Mouse (Mus musculus): ENCODE data around the gene Ano3.
"Not testable (repeated sequence)": the region's sequence is repeated elsewhere in the genome, so short reads cannot be mapped to it uniquely, and the experiment has no call there.

Gene Ano3

GRCm38 (mm10) chr2:110950823-110951222 is at the start of gene Ano3:
Ano3 (minus strand) TSS chr2:110950923.
- not testable (repeated sequence) for DNase-seq (ENCODE audit: low spot score in 2 of 2)

DNA sequence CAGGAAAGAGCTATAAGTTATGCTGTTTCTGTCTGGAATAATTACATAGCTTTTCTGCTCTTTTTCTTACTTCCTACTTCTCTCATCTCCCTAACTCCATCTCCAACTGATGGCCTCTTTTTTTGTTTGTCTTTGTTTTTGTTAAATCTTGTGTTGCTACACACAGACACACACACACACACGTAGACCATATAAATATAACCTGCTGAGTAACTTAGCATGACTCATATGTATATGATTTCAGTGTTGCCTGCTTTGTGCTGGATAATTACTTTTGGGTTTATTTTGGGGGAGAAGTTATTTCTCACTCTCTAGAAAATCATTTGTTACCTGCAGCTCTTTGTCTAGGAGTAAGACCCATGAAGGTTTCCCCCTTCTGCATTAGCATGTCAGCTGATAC is 39.3 kb upstream of the Ano3 start:
- DNase-seq (ENCODE audit: low spot score in 2 of 2): no peak

GRCm38 (mm10) chr2:110989539-110989938 is 38.8 kb upstream of the Ano3 start:
- no peak for DNase-seq (ENCODE audit: low spot score in 2 of 2)

GRCm38 (mm10) chr2:110985853-110986271 is 35.1 kb upstream of the Ano3 start:
- no peak for DNase-seq (ENCODE audit: low spot score in 2 of 2)

- no peak for DNase-seq (ENCODE audit: low spot score in 2 of 2)
Measured at GRCm38 (mm10) chr2:110981733-110982132, 31.0 kb upstream of the Ano3 start.

- no peak for DNase-seq (ENCODE audit: low spot score in 2 of 2)
Measured at GRCm38 (mm10) chr2:110979610-110980009, 28.9 kb upstream of the Ano3 start.

GRCm38 (mm10) chr2:110976871-110977270 is 26.1 kb upstream of the Ano3 start:
- no peak for DNase-seq (ENCODE audit: low spot score in 2 of 2)

DNA sequence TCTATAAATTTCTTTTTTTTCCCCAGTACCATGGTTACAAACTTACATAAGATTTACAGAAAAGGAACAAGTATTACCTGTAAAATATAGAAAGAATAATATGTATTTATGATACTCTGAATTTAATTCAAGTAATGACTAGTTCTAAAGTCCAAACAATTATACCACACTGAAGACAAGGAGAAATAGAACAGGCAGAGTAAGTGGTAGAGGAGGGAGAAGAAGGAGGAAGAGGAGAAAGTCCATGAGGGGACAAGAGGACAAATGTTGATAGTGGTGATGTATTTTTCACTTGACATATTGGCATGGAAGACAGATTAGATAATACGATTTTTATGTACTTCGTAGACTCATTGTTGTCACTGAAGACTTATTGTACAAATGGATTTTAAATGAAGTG is 19.4 kb upstream of the Ano3 start:
- no peak for DNase-seq (ENCODE audit: low spot score in 2 of 2)

GRCm38 (mm10) chr2:110965398-110965797 is 14.7 kb upstream of the Ano3 start:
- DNase-seq (ENCODE audit: low spot score in 2 of 2): no peak

- no peak for DNase-seq (ENCODE audit: low spot score in 2 of 2)
Measured at GRCm38 (mm10) chr2:110950432-110950803, 305 bp downstream of the Ano3 start.

- DNase-seq (ENCODE audit: low spot score in 2 of 2): no peak
Measured at GRCm38 (mm10) chr2:110949679-110950431, 868 bp downstream of the Ano3 start.

DNA sequence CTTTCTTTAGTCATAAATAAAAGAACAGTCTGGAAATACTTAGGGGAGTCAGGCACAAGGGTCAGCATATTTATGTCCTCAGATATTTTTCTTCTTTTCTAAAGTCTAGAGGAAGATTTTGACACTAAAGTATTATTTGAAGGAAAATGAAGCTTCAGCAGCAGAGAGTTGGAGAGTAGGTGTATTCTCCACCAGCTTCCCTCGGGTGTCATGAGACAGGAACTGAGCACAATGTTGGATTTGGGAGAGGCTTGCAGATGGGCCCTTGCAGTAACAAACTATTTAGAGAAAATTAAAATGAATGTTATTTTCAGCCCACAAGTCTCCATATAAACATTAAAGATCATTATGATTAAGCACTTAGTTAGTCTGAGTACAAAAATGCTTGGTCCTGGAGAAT is 5.6 kb downstream of the Ano3 start:
- DNase-seq (ENCODE audit: low spot score in 2 of 2): no peak

GRCm38 (mm10) chr2:110935691-110936090 is 15.0 kb downstream of the Ano3 start:
- DNase-seq (ENCODE audit: low spot score in 2 of 2): no peak

GRCm38 (mm10) chr2:110929126-110929525 is 21.6 kb downstream of the Ano3 start:
- DNase-seq (ENCODE audit: low spot score in 2 of 2): no peak

DNA sequence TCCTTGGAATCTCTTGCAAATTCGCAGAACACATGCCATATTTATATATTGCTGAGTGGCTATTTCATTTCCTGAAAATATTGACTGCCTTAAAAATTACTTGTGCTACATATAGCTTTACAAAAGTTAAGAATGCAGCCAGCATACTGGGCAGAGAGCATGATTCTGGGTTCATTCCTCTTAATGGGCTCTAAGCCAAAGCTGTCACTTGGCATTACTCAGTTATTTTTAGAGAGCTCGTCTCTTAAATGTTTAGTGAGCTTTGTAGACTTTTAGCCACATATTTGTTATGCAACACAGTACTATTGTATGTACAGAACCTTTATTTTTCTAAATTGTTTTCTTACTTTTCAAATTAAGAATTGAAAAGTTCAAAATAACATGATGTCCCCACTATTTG is 41.2 kb downstream of the Ano3 start:
- no peak for DNase-seq (ENCODE audit: low spot score in 2 of 2)

- DNase-seq (ENCODE audit: low spot score in 2 of 2): no peak
Measured at GRCm38 (mm10) chr2:110906473-110906872, 44.2 kb downstream of the Ano3 start.

GRCm38 (mm10) chr2:110896477-110897270 is 54.0 kb downstream of the Ano3 start:
- no peak for DNase-seq (ENCODE audit: low spot score in 2 of 2)

DNA sequence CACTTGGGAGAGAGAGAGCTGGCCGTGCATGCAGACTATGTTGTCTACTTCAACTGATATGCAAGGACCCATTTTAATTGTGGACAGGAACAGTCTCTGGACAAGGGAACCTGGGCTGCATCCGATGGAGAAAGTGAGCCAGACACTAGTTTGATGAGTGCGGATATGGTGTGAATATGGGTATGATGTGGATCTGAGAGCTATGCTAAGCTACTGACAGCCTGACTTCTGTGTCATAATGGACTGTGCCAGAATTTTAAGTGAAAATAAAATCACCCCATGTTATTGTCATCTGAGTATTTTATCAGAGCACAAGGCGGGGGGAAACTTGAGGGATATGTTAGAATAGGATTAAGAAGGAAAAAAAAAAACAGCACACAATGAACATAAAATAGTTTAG is 79.1 kb downstream of the Ano3 start:
- DNase-seq (ENCODE audit: low spot score in 2 of 2): no peak

GRCm38 (mm10) chr2:110865584-110865983 is 85.1 kb downstream of the Ano3 start:
- DNase-seq (ENCODE audit: low spot score in 2 of 2): no peak

DNA sequence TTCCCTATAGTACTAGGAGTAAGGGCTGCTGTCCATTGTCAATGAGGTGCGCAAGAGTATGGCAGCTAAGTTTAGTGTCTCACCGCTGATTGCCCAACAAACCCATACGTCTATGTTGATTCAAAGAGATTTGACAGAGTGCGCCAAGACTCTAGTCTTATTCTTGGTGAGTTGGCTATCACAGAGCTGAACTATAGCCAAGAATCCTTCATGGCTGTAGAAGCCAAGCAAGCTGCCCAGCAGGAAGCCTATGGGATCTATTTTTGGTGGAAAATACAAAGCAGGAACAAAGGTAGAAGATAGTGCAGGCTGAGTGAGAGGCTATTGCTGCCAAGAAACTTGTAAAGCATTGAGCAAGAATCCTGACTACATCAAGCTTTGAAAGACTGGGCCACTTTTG is 87.3 kb downstream of the Ano3 start:
- no peak for DNase-seq (ENCODE audit: low spot score in 2 of 2)

- no peak for DNase-seq (ENCODE audit: low spot score in 2 of 2)
Measured at GRCm38 (mm10) chr2:110839559-110840243, 111.0 kb downstream of the Ano3 start.

- no peak for DNase-seq (ENCODE audit: low spot score in 2 of 2)
Measured at GRCm38 (mm10) chr2:110816189-110816588, 134.5 kb downstream of the Ano3 start.

DNA sequence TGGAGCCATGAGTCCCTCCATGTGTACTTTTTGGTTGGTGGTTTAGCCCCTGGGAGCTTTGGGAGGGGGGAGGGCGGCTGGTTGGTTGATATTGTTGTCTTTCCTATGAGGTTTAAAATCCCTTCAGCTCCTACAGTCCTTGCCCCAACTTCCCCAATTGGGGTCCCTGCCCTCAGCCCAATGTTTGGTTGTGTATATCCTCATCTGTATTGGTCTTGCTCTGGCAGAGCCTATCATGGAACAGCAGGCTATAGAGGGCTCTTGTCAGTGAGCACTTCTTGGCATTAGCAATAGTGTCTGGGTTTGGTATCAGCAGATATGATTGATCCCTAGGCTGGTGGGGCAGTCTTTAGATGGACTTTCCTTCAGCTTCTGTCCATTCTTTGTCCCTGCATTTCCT is 135.8 kb downstream of the Ano3 start:
- DNase-seq (ENCODE audit: low spot score in 2 of 2): no peak
